Mouse (Mus musculus) cerebellum, postnatal 14 days (tissue): Measurements from ENCODE around the gene Ifna2.

Source experiments
- DNase-seq, 2 experiments: peaks; one replicate each; pipeline ENCODE4 v3.0.0; 2021; ENCODE audit warnings: mixed read lengths in 2 of 2

Gene Ifna2

GRCm38 (mm10) chr4:88644359-88644758 lies 39.4 kb downstream of the Ifna2 start, which contains the start of gene Ifna13:
Ifna13 (minus strand) TSS chr4:88644459.
- no peak for DNase-seq

GRCm38 (mm10) chr4:88642526-88642925 lies 41.2 kb downstream of the Ifna2 start:
- DNase-seq: no peak

- DNase-seq: peak; percentile 98 to 99
These were observed 42.5 kb downstream of the Ifna2 start for GRCm38 (mm10) chr4:88641077-88641831.

GRCm38 (mm10) chr4:88640704-88641076 lies 43.0 kb downstream of the Ifna2 start:
- no peak for DNase-seq

GRCm38 (mm10) chr4:88634311-88634710 lies 49.4 kb downstream of the Ifna2 start, which contains the start of gene C87499:
C87499 (minus strand) TSS chr4:88634411.
- no peak for DNase-seq
